Mouse (Mus musculus) frontal cortex, postnatal 14 days (tissue): ENCODE data around the gene Cebpb.
A peak's percentile ranks its signal among the peaks of the same experiment; 100 is the strongest.

Experiments used
- DNase-seq, 2 experiments: peaks; one replicate each; pipeline ENCODE4 v3.0.0; 2022; ENCODE audit warnings: low spot score in 2 of 2

Gene Cebpb

GRCm38 (mm10) chr2:167691871-167692661 lies 3.4 kb downstream of the Cebpb start:
- no peak for DNase-seq

GRCm38 (mm10) chr2:167692831-167693230 lies 4.1 kb downstream of the Cebpb start:
- no peak for DNase-seq

- DNase-seq: no peak
Measured at GRCm38 (mm10) chr2:167693540-167693939, 4.8 kb downstream of the Cebpb start.

- no peak for DNase-seq
Measured at GRCm38 (mm10) chr2:167694244-167694643, 5.5 kb downstream of the Cebpb start.

- no peak for DNase-seq
Measured at GRCm38 (mm10) chr2:167694963-167695362, 6.2 kb downstream of the Cebpb start.

- DNase-seq: no peak
Measured at GRCm38 (mm10) chr2:167695491-167695890, 6.8 kb downstream of the Cebpb start.

GRCm38 (mm10) chr2:167696143-167696542 lies 7.4 kb downstream of the Cebpb start:
- DNase-seq: no peak

- DNase-seq: no peak
Measured at GRCm38 (mm10) chr2:167697902-167698301, 9.2 kb downstream of the Cebpb start.

- no peak for DNase-seq
Measured at GRCm38 (mm10) chr2:167700018-167700417, 11.3 kb downstream of the Cebpb start.

GRCm38 (mm10) chr2:167701472-167701871 lies 12.8 kb downstream of the Cebpb start:
- DNase-seq: no peak

- DNase-seq: no peak
Measured at GRCm38 (mm10) chr2:167702126-167702525, 13.4 kb downstream of the Cebpb start.

GRCm38 (mm10) chr2:167704409-167704808 lies 15.7 kb downstream of the Cebpb start:
- no peak for DNase-seq

- DNase-seq: no peak
Measured at GRCm38 (mm10) chr2:167706183-167706939, 17.6 kb downstream of the Cebpb start.

- DNase-seq: no peak
Measured at GRCm38 (mm10) chr2:167708373-167708772, 19.7 kb downstream of the Cebpb start.

GRCm38 (mm10) chr2:167709969-167710368 lies 21.3 kb downstream of the Cebpb start:
- no peak for DNase-seq

GRCm38 (mm10) chr2:167710574-167710973 lies 21.9 kb downstream of the Cebpb start:
- DNase-seq: no peak

GRCm38 (mm10) chr2:167712872-167713821 lies 24.4 kb downstream of the Cebpb start:
- no peak for DNase-seq

- no peak for DNase-seq
Measured at GRCm38 (mm10) chr2:167714298-167714697, 25.6 kb downstream of the Cebpb start.

- DNase-seq: peak in 1 of 2 experiments; percentile 19
Measured at GRCm38 (mm10) chr2:167715008-167715407, 26.3 kb downstream of the Cebpb start.

- DNase-seq: no peak
Measured at GRCm38 (mm10) chr2:167717208-167717607, 28.5 kb downstream of the Cebpb start.

- no peak for DNase-seq
Measured at GRCm38 (mm10) chr2:167719520-167719919, 30.8 kb downstream of the Cebpb start.
